Mouse (Mus musculus) kidney, postnatal 4 days (tissue): ENCODE data around the gene Nxt1.

Experiments
- DNase-seq, 2 experiments: peaks; one replicate each; pipeline ENCODE4 v3.0.0; 2021; ENCODE audit warnings: mixed read lengths in 2 of 2

Nxt1 gene

GRCm38 (mm10) chr2:148672199-148673096 lies at the start of gene Nxt1:
TSS of gene Nxt1 (plus strand) at chr2:148672601.
- DNase-seq = peak; percentile 99 to 100

DNA sequence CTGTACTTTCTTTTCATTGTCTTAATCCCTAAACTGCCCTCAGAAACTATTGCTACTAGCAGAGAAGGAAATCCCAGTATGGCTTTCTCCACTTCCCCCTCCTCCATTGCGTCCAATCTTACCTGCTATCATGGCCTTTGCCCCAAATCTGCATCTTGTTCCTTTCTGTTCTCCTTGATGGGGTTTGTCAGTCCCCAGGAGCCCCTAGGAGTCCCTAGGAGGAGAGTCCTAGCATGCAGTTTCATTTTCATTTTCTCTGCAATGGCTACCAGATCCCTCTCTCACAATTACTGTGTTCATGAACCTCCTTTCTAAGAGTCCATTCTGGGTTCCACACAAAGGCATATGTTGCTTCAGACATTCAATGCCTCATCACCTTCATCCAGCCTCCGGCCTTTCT lies 49.3 kb upstream of the Nxt1 start:
- no peak for DNase-seq

DNA sequence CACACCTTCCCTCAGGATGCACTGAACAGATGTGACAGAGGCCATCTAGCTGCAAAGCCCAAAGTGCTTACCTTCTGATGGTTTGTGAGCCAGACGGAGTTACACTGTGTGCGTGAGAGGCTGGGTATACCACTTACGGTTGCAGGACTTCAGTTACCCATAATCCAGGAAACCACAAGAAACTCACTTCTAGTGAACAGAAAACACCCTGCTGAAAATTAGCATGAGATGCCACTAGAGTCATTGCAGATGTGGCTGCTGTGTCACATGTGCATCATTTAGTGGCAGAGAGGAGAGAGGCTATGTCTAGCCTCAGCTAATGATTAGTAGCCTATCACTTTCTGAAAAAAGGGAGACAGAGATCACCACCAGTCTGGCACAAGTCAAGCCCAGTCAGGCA lies 47.9 kb upstream of the Nxt1 start:
- no peak for DNase-seq

- DNase-seq = peak; percentile 49 to 68
These were observed 45.4 kb upstream of the Nxt1 start for GRCm38 (mm10) chr2:148627011-148627471.

GRCm38 (mm10) chr2:148631011-148631410 lies 41.4 kb upstream of the Nxt1 start:
- DNase-seq = no peak

DNA sequence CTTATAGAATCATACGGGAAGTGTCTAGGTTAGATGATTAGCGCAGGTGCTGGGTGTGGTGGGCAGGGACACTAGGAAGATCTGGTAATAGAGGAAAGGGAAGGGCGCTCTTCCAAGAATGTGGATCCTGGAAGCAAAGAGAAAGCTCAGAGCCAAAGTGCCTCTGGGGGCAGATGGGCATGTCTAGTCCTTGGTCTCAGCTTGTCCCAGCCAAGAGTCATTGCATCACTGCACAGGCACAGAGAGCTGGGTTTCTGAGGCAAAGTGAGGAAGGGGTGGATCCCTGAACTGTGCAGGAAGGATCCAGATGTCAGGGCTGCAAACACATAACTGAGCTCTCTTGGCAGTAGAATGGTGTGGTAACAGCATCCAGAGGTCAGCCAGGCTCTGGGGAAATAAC lies 40.8 kb upstream of the Nxt1 start:
- no peak for DNase-seq

- DNase-seq = no peak
These were observed 37.9 kb upstream of the Nxt1 start for GRCm38 (mm10) chr2:148634466-148634865.

DNA sequence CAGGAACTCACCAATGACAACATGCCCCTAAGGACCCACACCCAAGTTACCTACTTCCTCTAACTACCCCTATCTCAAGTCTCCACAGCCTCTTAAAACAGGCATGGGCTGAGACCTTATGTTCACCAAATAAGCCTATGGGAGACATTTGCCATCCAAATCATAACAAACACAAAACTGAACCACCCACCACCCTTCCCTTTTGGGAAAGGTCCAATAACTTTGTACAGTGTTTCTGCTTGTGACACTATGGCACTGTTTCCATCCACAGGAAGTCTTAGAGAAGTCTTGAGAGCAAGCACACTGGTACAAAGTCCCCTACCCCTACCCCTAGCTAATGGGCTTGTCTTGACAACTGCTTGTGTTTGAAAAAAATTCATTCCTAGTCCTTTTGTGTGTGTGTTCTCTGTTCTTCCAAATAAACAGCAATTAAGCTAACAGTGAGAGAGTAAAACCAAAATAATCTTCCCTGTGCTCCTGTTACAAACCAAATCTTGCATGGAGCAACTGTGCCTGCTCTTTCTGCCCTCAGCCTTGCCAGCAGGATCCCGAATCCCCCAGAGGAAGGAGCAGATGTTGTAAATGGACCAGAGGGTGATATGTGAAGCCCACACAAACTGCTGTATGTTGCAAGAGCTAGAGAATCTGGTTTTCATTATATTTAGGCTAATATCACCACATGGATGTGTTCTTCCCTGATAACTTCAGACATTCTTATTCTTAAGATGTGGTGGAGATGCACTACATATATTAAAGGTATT lies 29.6 kb upstream of the Nxt1 start:
- DNase-seq = no peak

DNA sequence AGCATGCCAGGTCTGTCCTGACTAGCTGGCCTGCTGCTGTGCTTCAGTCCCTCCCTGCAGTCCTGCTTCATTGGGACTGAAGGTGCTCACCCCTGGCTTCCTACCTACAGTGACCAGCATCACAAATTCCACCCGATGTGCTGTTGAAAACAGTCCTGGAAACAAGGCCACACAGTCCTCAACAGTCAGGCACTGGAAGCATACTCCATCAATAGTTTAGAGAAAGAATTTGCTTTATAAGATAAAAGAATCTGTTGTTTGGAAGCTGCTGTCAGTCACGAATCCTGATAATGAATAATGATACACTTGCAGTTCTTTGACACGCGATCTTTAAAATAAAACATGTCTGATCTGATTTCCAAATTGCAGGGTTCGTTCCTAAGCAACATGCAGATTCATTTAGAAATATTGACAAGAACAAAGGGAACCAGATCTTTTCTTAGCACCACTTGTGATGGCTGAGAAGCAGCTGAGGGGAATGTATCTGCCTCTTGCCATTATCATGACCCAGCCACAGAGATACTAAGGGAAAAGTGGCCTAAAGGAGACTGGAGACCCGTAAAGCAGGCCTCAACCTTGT lies 27.9 kb upstream of the Nxt1 start:
- DNase-seq = no peak

DNA sequence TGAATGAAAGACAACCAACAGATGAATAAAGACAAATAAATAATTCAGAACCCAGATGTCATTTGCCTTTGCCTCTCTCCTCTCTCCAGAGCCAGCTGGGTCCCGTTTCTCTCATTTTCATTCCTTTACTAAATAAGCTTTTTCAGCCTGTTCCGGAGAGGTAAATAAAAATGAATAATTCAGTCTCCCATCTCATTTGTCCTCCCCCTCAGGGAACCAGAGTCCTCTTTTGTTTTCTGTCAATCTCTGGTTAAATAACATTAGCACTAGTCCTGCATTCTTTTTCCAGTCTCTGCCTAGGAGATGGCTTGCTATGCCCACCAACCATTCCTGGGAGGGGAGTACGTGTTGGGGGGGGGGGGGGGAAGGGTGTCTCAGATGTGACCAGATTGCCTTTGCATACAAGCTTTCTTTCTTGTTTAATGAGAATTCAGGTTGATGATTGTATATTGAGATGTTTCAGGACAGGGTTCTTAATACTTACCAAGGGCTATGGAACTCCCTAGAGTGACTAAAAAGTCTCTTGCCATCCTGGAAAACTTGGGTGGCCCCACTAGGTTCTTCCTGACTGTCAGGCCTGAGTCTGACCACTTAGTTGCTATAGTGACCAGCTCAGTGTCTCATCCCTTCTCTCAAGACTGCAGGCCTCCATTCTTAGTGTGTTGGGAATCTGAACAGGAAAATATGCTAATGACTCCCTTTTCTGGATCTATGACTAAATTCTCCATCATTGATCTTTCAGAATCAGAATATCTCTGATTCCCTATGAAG lies 21.6 kb upstream of the Nxt1 start:
- no peak for DNase-seq

GRCm38 (mm10) chr2:148654961-148655360 lies 17.4 kb upstream of the Nxt1 start:
- peak; percentile 74 to 75 for DNase-seq

- DNase-seq = no peak
These were observed 8.9 kb upstream of the Nxt1 start for GRCm38 (mm10) chr2:148663458-148663857.

GRCm38 (mm10) chr2:148677801-148678200 lies 5.4 kb downstream of the Nxt1 start:
- peak; percentile 88 to 92 for DNase-seq

DNA sequence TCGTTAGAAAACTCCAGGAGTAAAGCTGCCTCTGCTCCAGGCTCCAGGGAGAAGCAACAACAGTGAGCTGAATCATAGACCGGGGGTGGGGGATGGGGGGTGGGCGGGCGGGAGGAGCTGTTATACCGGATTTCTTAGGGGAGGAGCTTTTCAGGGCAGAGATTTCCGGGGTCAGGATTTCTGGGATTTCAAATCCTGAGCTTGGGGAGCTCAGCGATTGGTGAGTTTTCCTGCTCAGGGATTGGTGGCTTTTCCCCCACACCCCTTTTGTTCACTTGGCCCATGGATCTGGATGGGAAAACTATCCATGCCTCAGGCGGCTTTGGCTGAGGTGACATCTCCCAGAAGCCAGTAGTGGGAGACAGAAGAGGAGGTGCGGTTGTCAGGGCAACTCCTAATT lies 6.9 kb downstream of the Nxt1 start:
- DNase-seq = peak; percentile 57 to 74

DNA sequence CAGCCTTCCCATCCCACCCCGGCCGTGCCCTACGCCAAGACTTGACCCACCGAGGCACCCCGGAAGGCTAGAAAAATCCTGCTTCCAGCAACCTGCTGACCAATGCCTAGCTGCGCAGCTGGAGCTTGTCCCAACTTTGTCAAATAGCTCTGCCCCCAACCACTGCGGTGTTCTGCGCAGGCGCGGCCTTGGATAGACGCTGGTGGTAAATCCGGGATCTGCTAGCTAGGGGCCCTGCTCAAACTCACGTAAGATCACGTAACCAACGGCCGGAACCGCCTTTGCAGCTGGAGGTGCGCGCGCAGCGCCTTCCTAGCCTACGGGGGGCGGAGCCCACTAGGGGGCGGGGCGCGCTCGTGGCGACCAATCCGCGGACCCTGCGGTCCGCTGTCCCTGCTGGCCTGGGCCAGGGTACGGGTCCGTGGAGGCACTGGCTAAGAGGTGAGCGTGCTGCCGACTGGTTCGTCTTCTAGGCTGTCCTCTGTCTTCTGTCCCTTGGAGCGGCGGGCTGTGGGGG lies 8.4 kb downstream of the Nxt1 start, which contains the start of gene Gzf1:
TSS of gene Gzf1 (plus strand) at position 249 of the 517 bp plus-strand sequence.
- DNase-seq = peak; percentile 100

DNA sequence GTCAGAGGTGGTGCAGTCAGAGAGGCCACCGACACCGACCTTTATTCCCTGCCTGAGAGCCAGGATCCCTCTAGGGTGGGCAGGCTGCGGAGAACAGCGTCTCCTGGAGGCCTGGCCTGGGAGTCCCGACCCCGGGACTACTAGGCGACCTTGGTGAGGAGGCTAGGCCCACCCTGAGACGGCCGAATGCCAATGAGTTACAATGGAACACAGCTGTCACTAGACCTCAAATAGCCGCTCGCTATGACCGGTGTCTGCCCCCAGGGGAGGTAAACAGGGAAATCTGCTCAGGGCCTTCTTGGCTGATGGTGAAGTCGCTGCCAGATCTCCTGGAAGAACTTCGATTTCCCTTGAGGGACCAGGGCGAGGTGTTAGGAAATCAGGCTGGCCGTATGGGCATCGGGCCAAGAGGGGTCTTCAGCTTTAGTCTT lies 9.1 kb downstream of the Nxt1 start:
- DNase-seq = peak; percentile 63 to 81

DNA sequence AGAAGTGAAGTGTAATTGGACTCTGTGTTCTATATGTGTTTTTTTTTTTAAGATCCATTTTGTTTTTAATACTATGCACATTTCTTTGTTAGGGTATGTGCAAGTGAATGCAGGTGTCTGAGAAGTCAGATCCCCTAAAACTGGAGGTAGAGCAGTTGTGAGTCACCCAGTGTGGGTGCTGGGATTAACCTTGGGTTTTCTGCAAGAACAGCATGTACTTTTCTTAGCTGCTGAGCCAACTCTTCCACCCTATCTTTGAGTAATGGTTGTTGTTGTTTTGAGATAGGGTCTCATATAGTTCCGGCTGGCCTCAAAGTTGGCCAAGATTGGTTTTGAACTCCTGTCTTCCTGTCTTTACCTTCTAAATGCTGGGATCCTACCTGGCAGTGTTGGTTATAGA lies 10.6 kb downstream of the Nxt1 start:
- no peak for DNase-seq

GRCm38 (mm10) chr2:148684972-148685371 lies 12.6 kb downstream of the Nxt1 start:
- DNase-seq = no peak

DNA sequence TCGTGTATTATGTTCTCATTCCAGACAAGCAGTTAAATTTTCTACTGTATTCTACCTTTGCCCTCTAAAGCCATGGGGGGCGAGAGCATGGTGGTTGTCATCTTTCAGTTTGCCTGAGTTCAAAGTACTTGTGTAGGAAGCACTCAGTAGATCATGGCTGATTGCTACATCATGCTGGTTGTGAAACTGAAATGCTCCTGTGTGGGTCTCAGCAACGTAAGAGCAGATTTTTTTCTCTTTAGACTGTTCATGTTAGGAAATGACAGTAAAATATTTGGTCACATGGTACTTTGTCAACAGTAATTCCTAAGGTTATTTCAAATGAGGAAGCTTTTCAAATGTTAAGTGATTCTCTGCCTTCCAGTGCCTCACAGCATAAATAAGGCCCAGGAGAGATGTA lies 13.3 kb downstream of the Nxt1 start:
- DNase-seq = no peak

DNA sequence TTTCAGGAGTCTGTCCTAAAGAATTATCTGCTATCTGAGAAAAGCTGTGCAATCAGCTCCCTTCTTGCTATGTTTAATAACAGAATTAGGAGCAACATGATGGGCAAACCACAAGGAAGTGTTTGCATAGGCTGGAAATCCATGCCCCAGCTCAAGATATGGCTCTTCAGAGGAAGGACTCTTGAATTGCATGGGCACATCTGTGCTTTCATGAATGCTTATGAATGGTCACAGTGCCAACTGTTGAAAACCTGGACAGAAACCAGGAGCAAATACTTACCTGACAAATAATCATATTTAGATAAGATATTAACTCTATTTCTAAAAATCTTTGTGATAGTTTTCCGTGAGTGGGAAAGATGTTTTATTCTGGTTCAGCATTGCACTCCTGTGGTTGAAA lies 14.5 kb downstream of the Nxt1 start:
- DNase-seq = no peak

GRCm38 (mm10) chr2:148687971-148688370 lies 15.6 kb downstream of the Nxt1 start:
- DNase-seq = no peak

- no peak for DNase-seq
These were observed 17.2 kb downstream of the Nxt1 start for GRCm38 (mm10) chr2:148689444-148690140.
